Mouse (Mus musculus) liver, postnatal 0 days (tissue): ENCODE measurements around the gene Ehd2. TPM values are rescaled to one million over a fixed set of nuclear protein-coding genes. Genes with fewer than 3 reads are reported as not detected.
A peak's percentile ranks its signal among the peaks of the same experiment; 100 is the strongest.

Experiments used
- ATAC-seq: fragments of 200-750 bp; cut with Nextera tagmentation; 2 replicates; pipeline ENCODE4 v1.8.0; 2017; ENCODE audit warnings: mild to moderate bottlenecking, moderate library complexity
- DNase-seq: peaks from one replicate; pipeline ENCODE4 v3.0.0-alpha.2; 2016
- H3K27ac ChIP-seq: fragments of 300-500 bp; sonication (generic); 2 replicates; pipeline ENCODE4 v1.5.1; 2014; ENCODE audit warnings: antibody characterized with exemption, moderate library complexity, mild to moderate bottlenecking, low read depth
- H3K27me3 ChIP-seq: fragments of 300-500 bp; sonication (generic); 2 replicates; pipeline ENCODE4 v1.6.1; 2014; ENCODE audit warnings: low read length, control low read depth, mixed read lengths; ENCODE audit not compliant: insufficient read depth
- H3K36me3 ChIP-seq: fragments of 300-500 bp; sonication (generic); replicated peaks from 2 replicates; pipeline ENCODE4 v1.6.1; 2014; ENCODE audit warnings: mild to moderate bottlenecking, control low read depth, low read length, moderate library complexity, mixed read lengths; ENCODE audit not compliant: insufficient read depth
- H3K4me1 ChIP-seq: fragments of 300-500 bp; sonication (generic); 2 replicates; pipeline ENCODE4 v1.6.1; 2014; ENCODE audit warnings: antibody characterized with exemption, mild to moderate bottlenecking, control low read depth; ENCODE audit not compliant: insufficient read depth
- H3K4me2 ChIP-seq: fragments of 300-500 bp; sonication (generic); 2 replicates; pipeline ENCODE4 v1.6.1; 2014; ENCODE audit warnings: low read depth, mild to moderate bottlenecking, low read length, moderate library complexity, mixed read lengths
- H3K4me3 ChIP-seq: fragments of 300-500 bp; sonication (generic); 2 replicates; pipeline ENCODE4 v1.5.1; 2014; ENCODE audit warnings: low read depth, low read length
- H3K9ac ChIP-seq: fragments of 300-500 bp; sonication (generic); replicated peaks from 2 replicates; pipeline ENCODE4 v1.6.1; 2014; ENCODE audit warnings: mild to moderate bottlenecking, moderate library complexity
- H3K9me3 ChIP-seq: fragments of 300-500 bp; sonication (generic); 2 replicates; pipeline ENCODE4 v1.6.1; 2016; ENCODE audit warnings: mild to moderate bottlenecking, control low read depth, low read length, mixed read lengths
- CTCF ChIP-seq: sonication (generic); IDR thresholded peaks from 2 replicates; pipeline ENCODE4 v1.5.1; 2016; ENCODE audit warnings: antibody characterized with exemption, low read depth
- EP300 ChIP-seq: IDR thresholded peaks from 2 replicates; pipeline ENCODE4 v1.6.1; 2016; ENCODE audit warnings: antibody characterized with exemption, low read depth, mild to moderate bottlenecking
- WGBS: fragments of 180-500 bp; shearing (Covaris S2); extraction: QIAGEN DNeasy Blood & Tissue Kit; methylation state at CpG from one replicate; pipeline ENCODE4 v1.1.7; 2014; ENCODE audit not compliant: insufficient replicate concordance; 5-methylcytosine and 5-hydroxymethylcytosine counted together
- polyA plus RNA-seq: library from polyadenylated mRNA; unstranded; fragments of >200 nt; fragmentation: Nextera tagmentation; extraction: Ambion mirVana; gene quantifications from 2 replicates; pipeline ENCODE4 v1.2.1, GENCODE M21; 2015

Ehd2 gene
- polyA plus RNA-seq, 1 experiment from 2014 or later: 2.7 TPM

- H3K27ac ChIP-seq: no peak overlapping the region
- 76% methylated on average over 8 of the region's 8 CpGs for WGBS
- TF ChIP-seq EP300 (no peak), CTCF (no peak)
- DNase-seq: no peak
- no peak overlapping the region for H3K4me2 ChIP-seq
- peaks cover 27% of the 10 kb centered on the region for H3K36me3 ChIP-seq
- H3K27me3 ChIP-seq: no peaks in the 10 kb centered on the region
- H3K4me1 ChIP-seq: peaks cover 14% of the 10 kb centered on the region; the same call in 1 of the 2 replicates
- no peak overlapping the region for H3K9ac ChIP-seq
- H3K4me3 ChIP-seq: no peak overlapping the region
- no peaks in the 10 kb centered on the region for H3K9me3 ChIP-seq
- ATAC-seq: peak; percentile 28
Measured at GRCm38 (mm10) chr7:15980246-15980645, 12.9 kb upstream of the Ehd2 start.

- Histone ChIP-seq H3K36me3 (peaks cover 52% of the 10 kb centered on the region), H3K9ac (no peak overlapping the region), H3K27me3 (no peaks in the 10 kb centered on the region), H3K4me3 (no peak overlapping the region), H3K4me2 (no peak overlapping the region), H3K9me3 (no peaks in the 10 kb centered on the region), H3K4me1 (peaks cover 9% of the 10 kb centered on the region; the same call in 1 of the 2 replicates), H3K27ac (no peak overlapping the region)
- no peak for TF ChIP-seq EP300
- peak; percentile 94 for TF ChIP-seq CTCF
- DNase-seq (peak; percentile 60), ATAC-seq (peak; percentile 60)
- 70% methylated on average over 4 of the region's 4 CpGs for WGBS
Measured at GRCm38 (mm10) chr7:15975904-15976303, 8.5 kb upstream of the Ehd2 start.

GRCm38 (mm10) chr7:15975451-15975850 is 8.1 kb upstream of the Ehd2 start:
- 87% methylated on average over 10 of the region's 10 CpGs for WGBS
- ATAC-seq: no peak

GRCm38 (mm10) chr7:15974712-15975111 is 7.3 kb upstream of the Ehd2 start:
- ATAC-seq (no peak), DNase-seq (peak; percentile 73)
- no peak overlapping the region for H3K9ac ChIP-seq
- WGBS: 44% methylated on average over 5 of the region's 5 CpGs
- no peaks in the 10 kb centered on the region for H3K27me3 ChIP-seq
- H3K27ac ChIP-seq: no peak overlapping the region
- no peak overlapping the region for H3K4me3 ChIP-seq
- H3K36me3 ChIP-seq: peaks cover 52% of the 10 kb centered on the region
- peak; percentile 83 for TF ChIP-seq CTCF
- TF ChIP-seq EP300: no peak
- 0 out of 2 replicates have a peak, but pooled peaks cover 3% of the 10 kb centered on the region for H3K9me3 ChIP-seq
- H3K4me1 ChIP-seq: no peaks in the 10 kb centered on the region
- no peak overlapping the region for H3K4me2 ChIP-seq

More at GRCm38 (mm10) chr7:15975451-15975850, 8.1 kb upstream of the Ehd2 start:
- no peak overlapping the region for H3K4me2 ChIP-seq
- H3K9ac ChIP-seq: no peak overlapping the region
- H3K36me3 ChIP-seq: peaks cover 52% of the 10 kb centered on the region
- TF ChIP-seq EP300: no peak
- TF ChIP-seq CTCF: no peak
- no peaks in the 10 kb centered on the region for H3K27me3 ChIP-seq
- no peak overlapping the region for H3K27ac ChIP-seq
- no peaks in the 10 kb centered on the region for H3K9me3 ChIP-seq
- H3K4me1 ChIP-seq: peaks cover 5% of the 10 kb centered on the region; the same call in 1 of the 2 replicates
- DNase-seq: no peak
- H3K4me3 ChIP-seq: no peak overlapping the region

GRCm38 (mm10) chr7:15972247-15972646 is 4.9 kb upstream of the Ehd2 start:
- TF ChIP-seq CTCF: no peak
- no peak for TF ChIP-seq EP300
- Histone ChIP-seq H3K36me3 (peaks cover 48% of the 10 kb centered on the region), H3K4me1 (peaks cover 1% of the 10 kb centered on the region), H3K4me3 (no peak overlapping the region), H3K27me3 (no peaks in the 10 kb centered on the region), H3K27ac (no peak overlapping the region), H3K9me3 (0 out of 2 replicates have a peak, but pooled peaks cover 3% of the 10 kb centered on the region), H3K4me2 (no peak overlapping the region), H3K9ac (no peak overlapping the region)
- WGBS: 82% methylated on average over 25 of the region's 25 CpGs
- DNase-seq: no peak
- no peak for ATAC-seq

GRCm38 (mm10) chr7:15969674-15970073 is 2.3 kb upstream of the Ehd2 start:
- Histone ChIP-seq H3K9me3 (0 out of 2 replicates have a peak, but pooled peaks cover 3% of the 10 kb centered on the region), H3K36me3 (peaks cover 30% of the 10 kb centered on the region), H3K27me3 (no peaks in the 10 kb centered on the region), H3K4me3 (no peak overlapping the region), H3K9ac (no peak overlapping the region), H3K4me2 (no peak overlapping the region), H3K27ac (no peak overlapping the region), H3K4me1 (peaks cover 3% of the 10 kb centered on the region)
- TF ChIP-seq CTCF: peak; percentile 54
- no peak for TF ChIP-seq EP300
- DNase-seq (no peak), ATAC-seq (no peak)
- 83% methylated on average over 3 of the region's 3 CpGs for WGBS

GRCm38 (mm10) chr7:15968322-15968721 is 955 bp upstream of the Ehd2 start:
- 0 out of 2 replicates have a peak, but pooled peaks cover 3% of the 10 kb centered on the region for H3K9me3 ChIP-seq
- no peak for DNase-seq
- peaks cover 20% of the 10 kb centered on the region for H3K36me3 ChIP-seq
- no peak for TF ChIP-seq CTCF
- TF ChIP-seq EP300: no peak
- ATAC-seq: no peak
- peaks cover 6% of the 10 kb centered on the region for H3K4me1 ChIP-seq
- WGBS: 80% methylated on average over 8 of the region's 8 CpGs
- H3K9ac ChIP-seq: no peak overlapping the region
- no peaks in the 10 kb centered on the region for H3K27me3 ChIP-seq
- no peak overlapping the region for H3K4me3 ChIP-seq
- no peak overlapping the region for H3K4me2 ChIP-seq
- H3K27ac ChIP-seq: no peak overlapping the region
